Mouse (Mus musculus) right cerebral cortex, postnatal 36 days (tissue): ENCODE results near the gene Gpx3.
"Not testable (repeated sequence)": the region's sequence is repeated elsewhere in the genome, so short reads cannot be mapped to it uniquely, and the experiment has no call there.

Source experiments
- DNase-seq, 2 experiments: peaks; one replicate each; pipeline ENCODE4 v3.0.0; 2022; ENCODE audit warnings: low spot score in 2 of 2, mixed read lengths in 1 of 2

The Gpx3 gene

DNA sequence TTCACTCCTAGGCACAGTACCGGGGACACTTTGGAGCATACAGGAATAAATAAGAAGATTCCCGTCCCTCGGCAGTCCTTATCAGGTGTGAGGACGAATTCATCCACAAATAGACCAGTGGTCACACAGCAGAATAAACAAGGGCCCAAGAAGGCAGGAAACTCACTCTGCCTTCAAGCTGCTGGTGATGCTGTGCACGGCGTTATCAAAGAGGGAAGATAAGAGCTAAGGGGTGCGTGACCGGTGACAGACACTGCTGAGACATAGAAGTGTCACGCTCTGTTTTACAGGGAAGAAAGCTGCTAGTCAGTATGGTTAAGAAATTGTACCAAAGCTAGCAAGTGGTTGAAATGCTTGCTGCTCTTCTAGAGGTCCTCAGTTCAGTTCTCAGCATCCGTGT, 22.3 kb upstream of the Gpx3 start:
- DNase-seq: no peak

DNA sequence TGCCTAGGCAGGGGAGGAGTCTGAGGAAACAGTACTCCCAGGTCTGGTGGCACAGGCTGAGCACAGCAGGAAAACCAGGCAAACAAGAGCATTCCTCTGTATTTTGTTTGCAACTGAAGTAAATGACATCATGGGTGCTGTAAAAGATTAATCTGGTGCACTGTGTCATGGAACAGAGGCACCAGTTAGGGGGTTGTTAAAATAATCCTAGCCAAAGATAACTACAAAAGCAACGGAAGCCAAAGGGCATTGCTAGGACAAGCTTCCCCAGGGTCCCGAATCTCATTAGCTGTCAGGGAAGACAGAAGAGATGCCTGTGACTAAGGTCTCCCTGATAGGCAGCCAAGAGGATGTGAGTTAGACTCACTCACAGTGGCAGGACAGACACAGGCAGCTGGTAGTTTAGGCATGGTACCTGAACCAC, 21.2 kb upstream of the Gpx3 start:
- DNase-seq: no peak

DNA sequence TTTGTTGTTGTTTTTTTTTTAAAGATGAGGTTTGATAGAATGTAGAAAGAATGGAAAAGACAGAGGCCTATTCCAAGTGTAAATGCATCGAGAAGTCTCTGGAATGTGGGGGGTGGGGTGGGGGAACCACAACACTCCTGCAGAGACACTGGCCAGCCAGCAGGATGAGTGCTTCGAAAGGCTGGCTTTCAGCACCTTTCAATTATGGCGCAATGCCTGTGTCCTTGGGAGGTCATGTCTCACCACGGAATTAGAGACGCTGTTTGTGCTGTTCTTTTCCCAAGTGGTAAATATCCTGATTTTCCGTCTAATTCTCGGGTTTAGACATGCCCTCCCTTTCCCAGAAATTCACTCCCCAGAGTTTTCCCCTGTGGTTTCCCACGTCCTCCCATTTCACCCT, 19.6 kb upstream of the Gpx3 start:
- no peak for DNase-seq

DNA sequence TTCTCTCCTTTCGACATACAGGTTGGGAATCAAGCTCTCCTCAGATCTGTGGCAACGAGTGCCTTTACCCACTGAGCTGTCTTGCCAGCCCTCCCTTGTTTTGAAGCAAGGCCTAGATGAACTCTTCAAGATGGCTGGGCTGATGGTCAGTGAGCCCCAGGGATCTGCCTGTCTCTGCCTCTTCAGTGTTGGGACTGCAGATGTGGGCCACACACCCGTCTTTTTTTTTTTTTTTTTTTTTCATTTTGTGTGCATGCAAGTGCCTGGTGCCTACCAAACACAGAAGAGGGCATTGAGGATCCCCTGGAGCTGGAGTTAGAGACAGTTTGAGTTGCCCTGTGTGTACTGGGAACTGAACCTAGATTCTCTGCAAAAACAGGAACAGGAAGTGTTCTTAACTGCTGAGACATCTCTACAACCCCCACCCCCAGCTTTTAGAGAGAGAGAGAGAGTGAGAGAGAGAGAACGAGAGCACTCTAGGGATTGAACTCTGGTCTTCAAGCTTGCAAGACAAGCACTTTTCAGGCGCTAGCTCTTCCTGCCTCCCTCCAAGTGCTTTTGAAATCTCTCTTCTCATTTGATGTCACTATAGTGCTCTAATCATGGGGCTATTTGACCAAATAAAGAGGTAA, 17.9 kb upstream of the Gpx3 start:
- no peak for DNase-seq

DNA sequence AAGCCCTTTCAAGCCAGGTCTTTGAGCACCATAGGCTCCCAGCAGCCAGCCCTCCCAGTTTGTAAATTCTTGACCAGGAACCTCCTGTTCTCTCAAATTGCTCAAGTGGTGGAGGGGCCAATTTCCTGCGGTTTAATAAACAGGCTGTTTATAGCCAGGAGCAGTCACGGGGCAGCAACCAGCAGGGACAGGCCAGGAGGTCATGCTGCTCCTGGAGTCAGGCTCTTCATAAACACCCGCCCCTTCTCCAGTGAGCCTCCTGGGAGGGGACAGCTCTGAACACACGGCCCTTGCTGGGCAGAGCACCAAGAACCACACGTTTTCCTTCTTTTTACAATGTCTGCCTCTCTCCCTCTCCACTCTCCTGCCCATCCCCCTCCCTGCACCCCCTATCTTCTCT, 17.3 kb upstream of the Gpx3 start:
- DNase-seq: no peak

DNA sequence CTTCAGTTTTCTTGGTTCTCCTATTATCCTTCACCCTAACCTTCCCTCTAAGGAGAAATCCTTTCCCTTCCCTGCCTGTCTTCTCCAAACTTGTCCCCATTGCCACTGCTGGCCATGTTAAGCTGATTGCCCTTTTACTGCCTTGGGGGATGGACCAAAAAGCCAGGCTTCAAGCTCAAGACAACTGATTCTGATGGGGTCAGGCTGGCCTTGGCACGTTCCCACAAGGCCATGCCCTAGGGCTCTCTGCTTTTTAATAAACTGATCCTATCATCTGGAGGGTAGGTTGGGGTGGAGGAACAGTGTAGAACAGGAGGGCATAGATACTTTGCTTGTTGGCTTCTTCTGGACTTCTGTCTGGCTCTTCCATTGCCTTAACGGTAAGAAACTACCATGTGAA, 16.8 kb upstream of the Gpx3 start:
- no peak for DNase-seq

DNA sequence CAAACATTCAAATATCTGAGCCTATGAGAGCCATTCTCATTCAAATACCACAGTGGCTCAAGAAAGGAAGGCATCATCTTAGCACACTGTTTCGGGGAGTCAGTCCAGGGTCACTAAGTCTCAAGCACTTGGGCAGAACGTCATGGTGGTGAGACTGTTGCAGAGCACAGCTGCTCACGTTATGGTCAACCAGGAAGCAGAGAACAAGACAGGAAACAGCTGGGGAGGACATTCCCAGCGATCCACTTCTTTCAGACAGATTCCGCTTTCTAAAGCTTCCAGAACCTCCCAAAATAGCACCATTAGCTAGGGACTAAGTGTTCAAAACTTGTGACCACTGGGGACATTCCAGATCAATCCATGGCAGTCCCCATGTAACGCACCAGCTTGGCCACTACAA, 14.3 kb upstream of the Gpx3 start:
- no peak for DNase-seq

DNA sequence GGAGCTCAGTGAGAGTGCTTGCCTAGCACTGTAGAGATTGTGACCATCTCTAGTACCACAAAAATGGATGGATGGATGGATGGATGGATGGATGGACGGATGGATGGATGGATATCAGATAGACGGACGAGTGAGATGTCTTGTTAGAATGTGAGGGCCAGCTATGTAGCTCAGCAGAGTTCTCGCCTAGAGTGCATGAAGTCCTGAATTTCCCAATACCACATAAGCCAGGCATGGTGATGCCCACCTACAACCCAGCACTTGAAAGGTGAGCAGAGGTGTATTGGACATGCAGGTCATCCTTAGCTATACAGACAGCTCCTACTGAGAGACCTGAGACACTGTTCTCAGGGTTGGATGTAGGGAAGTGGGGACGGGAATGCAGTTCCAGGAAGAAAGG, 10.9 kb upstream of the Gpx3 start:
- no peak for DNase-seq

DNA sequence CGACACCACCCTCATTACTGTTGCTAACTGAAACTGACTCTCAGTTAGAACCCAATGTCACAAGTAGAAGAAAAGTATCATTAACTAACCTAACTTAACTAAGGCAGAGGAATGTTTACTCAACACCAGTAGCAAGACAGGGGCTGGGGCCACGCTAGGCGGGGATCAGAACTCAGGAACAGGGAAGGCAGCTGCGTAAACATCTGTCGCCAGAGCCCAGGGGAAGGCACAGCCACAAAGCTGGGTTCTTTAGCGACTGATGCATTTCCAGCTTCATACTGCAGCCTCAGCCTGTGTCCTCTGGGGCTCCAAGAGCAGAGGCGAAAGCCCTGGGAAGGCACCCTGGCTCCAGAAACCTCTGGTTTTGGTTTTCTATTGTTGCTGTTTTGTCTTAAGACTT, 10.2 kb upstream of the Gpx3 start:
- DNase-seq: no peak

DNA sequence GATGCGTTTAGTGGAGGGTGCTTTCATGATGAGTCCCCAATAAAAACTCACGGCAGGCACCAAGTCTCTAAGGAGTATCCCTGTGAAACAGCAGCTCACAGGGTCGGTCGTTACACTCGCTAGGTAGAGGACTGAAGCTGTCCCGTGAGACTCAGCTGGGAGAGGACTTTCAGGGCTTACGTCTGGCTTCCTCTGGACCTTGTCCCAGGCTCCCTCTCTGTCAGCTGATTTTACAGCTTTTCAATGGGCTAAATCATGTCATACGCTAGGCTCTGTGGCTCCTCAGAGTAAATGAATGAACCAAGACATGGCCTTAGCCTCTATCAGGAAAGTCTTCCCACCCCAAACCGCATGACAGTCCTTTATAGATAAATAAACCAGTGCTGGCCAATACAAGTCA, 7.7 kb upstream of the Gpx3 start:
- DNase-seq: no peak

DNA sequence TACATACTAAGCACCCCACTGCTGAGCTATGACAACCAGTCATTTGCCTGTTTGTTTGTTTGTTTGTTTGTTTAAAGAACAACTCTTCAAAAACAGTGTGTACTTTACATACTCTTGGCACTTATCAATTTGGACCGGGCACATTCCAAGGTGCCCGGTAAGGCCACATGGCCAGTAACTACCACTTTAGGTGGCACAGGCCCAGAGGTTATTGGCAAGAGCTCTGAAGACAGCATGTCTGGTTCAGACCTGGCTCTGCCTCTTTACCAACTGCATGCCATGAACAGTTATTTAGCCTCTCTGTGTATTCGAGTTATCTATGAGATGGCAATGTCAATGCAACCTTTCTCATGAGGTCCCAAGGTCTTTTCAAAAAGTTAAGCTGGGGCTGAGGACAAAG, 5.6 kb upstream of the Gpx3 start:
- DNase-seq: not testable (repeated sequence)

DNA sequence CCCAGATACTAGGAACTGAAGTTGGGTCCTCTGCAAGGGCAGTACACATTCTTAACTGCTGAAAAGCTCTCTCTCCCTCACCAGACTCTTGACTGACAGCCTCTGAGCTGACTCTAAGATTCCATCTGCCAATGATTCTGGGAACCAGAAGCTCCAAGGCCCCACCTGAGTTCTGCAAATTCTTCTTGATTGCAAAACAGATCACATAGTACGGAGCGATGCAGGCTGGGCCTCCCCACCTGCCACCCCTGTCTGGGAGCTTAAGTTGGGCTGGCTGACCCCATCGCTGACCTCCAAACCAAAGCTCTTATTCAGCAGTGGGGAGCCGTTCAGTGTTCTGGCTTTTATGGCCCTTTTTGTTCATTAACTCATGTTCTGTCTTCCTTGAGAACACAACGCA, 4.8 kb upstream of the Gpx3 start:
- no peak for DNase-seq

DNA sequence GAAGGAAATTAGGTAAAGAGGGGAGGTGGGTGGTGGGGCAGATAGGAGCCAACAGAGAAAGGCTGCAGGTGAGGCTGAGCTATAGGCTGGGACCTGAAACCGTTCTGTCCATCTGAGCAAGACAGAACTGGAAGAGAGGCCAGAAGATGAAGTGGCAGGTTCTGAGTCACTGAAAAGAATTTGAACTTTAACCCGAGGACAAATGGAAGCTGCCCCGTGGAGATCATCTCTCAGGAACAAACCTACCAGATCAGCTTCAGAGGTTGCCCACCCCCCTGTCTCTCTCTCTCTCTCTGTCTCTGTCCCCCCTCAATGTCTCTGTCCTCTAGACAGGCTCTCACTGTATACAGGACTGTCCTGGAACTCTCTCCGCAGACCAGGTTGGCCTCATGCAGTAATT, 2.6 kb upstream of the Gpx3 start:
- no peak for DNase-seq

DNA sequence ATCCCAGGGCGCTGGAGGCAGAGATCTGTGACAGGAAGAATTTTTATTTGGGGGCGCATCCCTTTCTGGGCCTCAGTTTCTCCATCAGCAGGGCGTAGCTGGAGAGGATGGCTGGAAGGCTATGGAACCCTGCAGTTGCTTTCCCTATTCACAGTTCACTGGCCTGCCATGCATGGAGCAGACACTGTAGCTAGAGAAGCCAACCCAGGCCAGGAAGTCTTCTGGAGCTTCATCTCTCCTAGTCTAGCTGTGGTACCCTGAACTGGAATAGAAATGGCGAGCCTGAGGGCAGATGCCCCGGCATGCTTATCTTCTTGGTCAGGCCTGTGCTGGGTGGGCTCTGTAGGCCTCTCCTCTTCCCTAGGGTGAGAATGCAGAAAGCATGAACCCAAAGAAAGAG, 1.1 kb downstream of the Gpx3 start:
- no peak for DNase-seq

DNA sequence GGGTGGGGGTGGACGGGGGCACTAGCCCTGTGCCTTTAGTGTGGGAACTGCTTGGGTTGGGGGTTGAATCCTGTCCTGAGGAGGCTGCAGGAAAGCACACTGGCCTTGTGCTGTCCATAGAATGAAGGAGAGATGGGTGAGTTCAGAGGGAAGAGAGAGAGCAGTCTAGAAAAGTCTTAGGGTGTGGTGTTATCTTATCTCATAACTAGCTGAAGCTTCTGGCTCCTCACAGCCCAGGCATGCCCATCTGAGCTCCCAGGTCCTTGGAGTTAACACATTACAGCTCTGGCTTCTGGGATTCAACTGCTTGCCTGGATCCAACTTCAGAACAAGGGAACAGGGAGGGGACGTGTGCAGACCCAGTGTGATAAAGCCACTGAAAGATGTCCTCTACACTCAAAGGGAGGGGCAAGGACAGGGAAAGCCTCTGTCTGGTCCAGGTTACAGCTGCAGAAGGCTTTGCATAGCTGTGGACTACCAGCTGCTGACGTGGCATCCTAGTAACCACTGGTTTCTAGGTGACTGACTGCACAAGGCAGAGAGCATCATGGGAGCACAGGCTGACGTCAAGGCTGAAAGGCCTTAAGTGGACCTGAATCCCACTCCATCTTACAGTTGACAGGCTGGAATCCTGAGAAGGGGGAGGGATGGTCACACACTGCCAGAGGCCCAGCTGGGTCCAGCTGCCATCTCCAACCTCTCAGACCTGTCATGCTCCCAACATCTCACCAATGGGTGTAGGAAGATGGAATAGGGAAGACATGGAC, 1.9 kb downstream of the Gpx3 start:
- no peak for DNase-seq

DNA sequence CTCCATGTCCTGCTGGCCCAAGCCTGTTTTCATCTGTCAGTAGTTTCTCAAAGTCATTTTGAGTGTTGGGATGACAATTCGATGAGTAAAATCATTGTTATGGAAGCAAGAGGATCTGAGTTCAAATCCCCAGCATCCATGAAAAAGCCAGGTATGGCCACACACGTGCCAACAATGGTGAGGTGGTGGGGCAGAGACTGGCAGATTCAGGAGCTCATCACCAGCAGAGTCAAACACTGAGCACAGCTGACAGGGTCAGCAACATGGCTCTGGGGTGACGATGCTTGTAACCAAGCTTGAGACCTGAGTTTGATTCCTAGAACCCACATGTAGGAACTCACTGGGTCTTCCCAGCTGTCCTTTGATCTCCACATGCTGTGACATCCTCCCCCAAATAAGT, 2.8 kb downstream of the Gpx3 start:
- no peak for DNase-seq

DNA sequence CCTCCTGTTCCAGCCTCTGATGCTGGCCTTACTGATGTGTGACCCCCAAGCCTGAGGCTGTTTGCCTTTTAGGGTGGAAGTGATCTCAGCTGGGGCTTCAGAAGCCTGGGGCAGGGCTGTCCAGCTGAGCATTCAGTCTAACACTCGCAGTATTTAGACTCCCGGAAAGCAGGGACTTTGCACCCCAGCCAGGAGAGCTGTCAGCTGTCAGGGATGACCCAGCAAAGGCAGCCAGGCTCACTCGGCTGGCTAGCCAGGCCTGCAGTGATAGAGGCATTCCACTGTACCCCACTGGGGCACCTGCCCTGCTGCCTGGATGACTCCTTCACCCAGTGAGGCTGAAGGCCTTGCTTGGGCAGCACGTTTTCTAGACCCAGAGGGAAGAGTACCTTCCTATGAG, 3.7 kb downstream of the Gpx3 start:
- no peak for DNase-seq

DNA sequence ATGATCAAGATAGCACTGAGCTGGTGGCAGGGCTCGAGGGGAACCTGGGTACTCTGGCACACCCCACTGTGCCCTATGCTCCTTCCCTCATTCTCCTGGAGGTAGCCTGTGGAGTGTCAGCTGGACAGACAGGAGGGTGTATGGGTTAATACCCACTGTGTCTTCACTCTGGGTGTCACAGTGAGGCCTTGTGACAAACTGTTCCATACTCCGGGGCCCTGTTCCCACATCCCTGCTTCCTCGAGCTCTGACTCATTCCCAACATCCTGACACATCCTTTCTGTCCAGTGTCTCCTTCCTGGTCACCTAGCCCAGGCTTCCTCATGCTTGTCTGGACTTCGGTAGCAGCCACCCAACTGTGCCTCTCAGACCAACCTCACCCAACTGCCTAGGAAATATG, 4.2 kb downstream of the Gpx3 start:
- DNase-seq: no peak

DNA sequence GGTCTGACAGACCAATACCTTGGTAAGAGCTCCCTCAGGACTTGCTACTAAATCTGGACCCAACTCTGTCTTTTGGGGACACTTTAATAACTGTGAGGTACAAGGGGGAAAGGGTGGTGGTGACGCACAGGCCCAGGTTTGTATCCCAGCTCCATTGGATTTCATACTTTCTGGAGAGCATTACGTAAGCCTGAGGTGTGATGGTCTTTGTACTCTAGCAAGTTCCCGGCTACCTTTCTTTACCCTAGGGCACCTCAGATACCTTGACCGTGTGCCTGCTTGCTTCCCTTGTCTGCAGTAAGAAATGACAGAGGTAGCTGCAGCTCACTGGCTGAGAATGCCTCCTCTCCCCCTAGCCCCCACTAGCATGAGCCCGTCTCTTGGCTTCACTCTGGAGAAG, 5.0 kb downstream of the Gpx3 start:
- DNase-seq: no peak

DNA sequence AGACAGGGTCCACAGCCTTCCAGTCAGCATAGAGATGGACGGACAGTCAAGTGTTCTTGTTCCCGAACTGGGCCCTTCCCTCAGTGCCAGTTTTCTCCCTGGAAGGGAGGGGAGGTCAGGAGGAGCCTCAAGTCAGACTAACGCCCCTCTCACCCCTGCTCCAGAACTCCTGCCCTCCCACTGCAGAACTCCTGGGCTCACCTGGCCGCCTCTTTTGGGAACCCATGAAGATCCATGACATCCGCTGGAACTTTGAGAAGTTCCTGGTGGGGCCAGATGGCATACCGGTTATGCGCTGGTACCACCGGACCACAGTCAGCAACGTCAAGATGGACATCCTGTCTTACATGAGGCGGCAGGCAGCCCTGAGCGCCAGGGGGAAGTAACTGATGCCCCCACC, 7.0 kb downstream of the Gpx3 start:
- no peak for DNase-seq

DNA sequence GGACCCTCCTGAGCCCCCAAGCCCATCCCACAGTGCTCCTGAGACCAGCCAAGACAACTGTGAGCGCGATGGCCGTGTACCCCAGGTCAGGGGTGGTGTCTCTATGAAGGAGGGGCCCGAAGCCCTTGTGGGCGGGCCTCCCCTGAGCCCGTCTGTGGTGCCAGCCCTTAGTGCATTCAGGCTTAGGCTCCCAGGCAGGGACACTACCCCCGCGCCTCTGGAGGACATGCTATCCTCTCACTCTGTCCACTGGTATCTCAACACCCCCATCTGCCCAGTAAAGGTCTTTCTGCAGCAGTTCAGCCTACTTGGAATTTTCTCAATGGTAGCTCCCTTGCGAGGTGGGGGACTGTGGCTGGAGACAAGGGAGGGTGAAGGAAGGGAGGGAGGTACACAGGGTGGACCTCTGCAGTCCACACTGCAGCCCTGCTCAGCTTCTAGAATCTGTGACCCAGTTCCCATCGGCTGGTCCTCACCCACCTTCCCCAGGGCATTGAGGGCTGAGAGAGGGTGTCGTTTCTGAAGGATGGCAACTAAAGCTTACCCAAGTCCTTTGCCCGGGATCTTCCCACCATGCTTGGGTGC, 7.9 kb downstream of the Gpx3 start:
- DNase-seq: no peak

DNA sequence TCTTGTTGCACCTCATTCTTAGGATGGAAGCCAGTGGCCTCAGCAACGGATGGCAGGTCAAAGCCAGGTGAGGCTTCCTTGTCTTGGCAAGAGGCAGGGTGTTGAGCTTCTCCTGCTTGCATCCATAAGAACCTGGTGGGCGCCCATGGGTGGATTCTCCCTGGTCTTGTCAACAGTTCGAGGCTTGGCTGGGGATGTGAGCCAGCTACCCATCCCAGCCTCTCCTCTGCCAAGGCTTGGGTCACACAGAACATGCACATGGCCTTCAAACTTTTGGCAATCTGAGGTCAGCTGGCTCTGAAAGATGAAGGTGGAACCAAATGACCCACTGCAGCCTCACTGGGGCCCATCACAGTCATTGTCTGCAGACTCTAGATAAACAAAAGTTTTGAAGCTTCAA, 8.9 kb downstream of the Gpx3 start:
- no peak for DNase-seq

DNA sequence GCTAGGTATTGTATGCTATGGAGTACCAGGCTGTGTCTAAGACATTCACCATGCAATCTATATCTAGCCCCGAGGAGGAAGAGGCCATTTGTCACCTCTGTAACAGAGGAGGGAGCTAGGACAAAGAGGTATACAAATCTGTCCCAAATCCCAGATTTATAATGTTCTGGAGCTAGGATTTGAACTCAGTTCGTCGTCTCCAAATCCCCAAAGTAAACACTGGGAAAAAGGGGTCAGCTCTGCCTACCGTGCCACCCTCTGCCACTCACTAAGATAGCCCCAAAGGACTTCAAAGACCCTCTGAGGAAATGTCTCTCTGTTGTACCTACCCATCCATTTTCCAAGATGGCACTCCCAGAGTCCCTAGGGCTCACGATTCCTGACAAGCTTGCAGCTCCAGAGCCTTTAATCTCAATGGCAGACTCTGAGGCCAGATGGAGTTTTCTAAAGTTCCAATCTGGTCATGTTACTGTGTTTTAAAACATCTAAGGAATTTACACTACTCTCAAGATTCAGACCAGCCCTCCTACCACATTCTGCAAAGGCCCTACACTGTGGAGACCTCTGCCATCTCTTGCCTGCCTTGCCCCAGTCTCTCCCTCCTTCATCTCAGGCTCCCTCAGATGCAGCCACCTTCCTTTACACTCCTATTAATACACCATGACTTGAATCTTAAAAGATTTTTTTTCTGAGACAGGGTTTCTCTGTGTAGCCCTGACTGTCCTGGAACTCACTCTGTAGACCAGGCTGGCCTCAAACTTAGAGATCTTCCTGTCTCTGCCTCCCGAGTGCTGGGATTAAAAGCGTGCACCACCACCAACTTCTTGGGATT, 9.6 kb downstream of the Gpx3 start:
- DNase-seq: no peak
